Mouse (Mus musculus): ENCODE data around the gene Efhb. TPM values are rescaled to one million over a fixed set of nuclear protein-coding genes. Genes with fewer than 3 reads are reported as not detected.

Gene Efhb
- polyA plus RNA-seq, 1 experiment from 2014 or later = 0.94 TPM

- peaks cover 12% of the 10 kb centered on the region for H3K4me1 ChIP-seq (replicated peaks)
- ATAC-seq = no peak
These were observed 2.4 kb upstream of the Efhb start for GRCm38 (mm10) chr17:53465569-53465968.

GRCm38 (mm10) chr17:53463496-53463840 is 347 bp upstream of the Efhb start:
- Histone ChIP-seq H3K4me3 (replicated peaks) (peak overlapping the region; percentile 45), H3K4me2 (replicated peaks) (peak overlapping the region; percentile 64), H3K9ac (replicated peaks) (peak overlapping the region; percentile 51), H3K4me1 (replicated peaks) (peaks cover 12% of the 10 kb centered on the region), H3K27ac (no peak overlapping the region), H3K9me3 (no peaks in the 10 kb centered on the region), H3K36me3 (no peaks in the 10 kb centered on the region), H3K27me3 (no peaks in the 10 kb centered on the region)
- no peak; the same call in 1 of the 2 replicates for ATAC-seq
- 16% methylated on average over 8 of the region's 9 CpGs for WGBS

More at GRCm38 (mm10) chr17:53465569-53465968, 2.4 kb upstream of the Efhb start:
- H3K4me3 ChIP-seq (replicated peaks) = no peak overlapping the region
- 60% methylated on average over 4 of the region's 4 CpGs for WGBS
- no peak overlapping the region for H3K9ac ChIP-seq (replicated peaks)
- H3K4me2 ChIP-seq (replicated peaks) = no peak overlapping the region
- H3K27ac ChIP-seq = no peak overlapping the region
- no peaks in the 10 kb centered on the region for H3K9me3 ChIP-seq
- no peaks in the 10 kb centered on the region for H3K36me3 ChIP-seq
- H3K27me3 ChIP-seq = no peaks in the 10 kb centered on the region

DNA sequence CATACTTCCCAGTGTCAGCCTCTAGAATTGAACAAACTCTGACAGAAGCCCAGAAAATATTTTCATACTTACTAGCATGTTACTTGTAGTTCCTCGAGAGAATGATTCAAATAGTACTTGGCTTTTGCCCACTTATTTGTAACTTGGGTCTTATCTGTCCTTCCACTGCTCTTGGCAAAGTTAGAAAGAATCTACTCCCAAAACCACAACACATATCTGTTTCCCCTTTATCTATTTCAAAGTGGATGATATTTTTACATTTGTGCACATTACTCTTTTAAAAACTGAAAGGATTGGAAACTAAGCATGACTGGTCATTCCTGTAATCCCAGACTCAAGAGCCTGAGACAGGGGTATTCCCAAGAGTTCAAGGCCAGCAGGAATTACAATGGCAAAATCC is 6.4 kb downstream of the Efhb start:
- no peak overlapping the region for H3K4me3 ChIP-seq (replicated peaks)
- ATAC-seq = no peak
- H3K9ac ChIP-seq (replicated peaks) = no peak overlapping the region
- H3K4me2 ChIP-seq (replicated peaks) = no peak overlapping the region
- no peak overlapping the region for H3K27ac ChIP-seq
- H3K9me3 ChIP-seq = peaks cover 3% of the 10 kb centered on the region; the same call in 1 of the 2 replicates
- H3K4me1 ChIP-seq (replicated peaks) = no peaks in the 10 kb centered on the region
- WGBS = 98% methylated on average over 1 of the region's 1 CpGs
- H3K36me3 ChIP-seq = no peaks in the 10 kb centered on the region
- no peaks in the 10 kb centered on the region for H3K27me3 ChIP-seq

GRCm38 (mm10) chr17:53456152-53456551 is 7.0 kb downstream of the Efhb start:
- Histone ChIP-seq H3K36me3 (no peaks in the 10 kb centered on the region), H3K4me3 (replicated peaks) (no peak overlapping the region), H3K27ac (no peak overlapping the region), H3K9me3 (peaks cover 3% of the 10 kb centered on the region; the same call in 1 of the 2 replicates), H3K9ac (replicated peaks) (no peak overlapping the region), H3K4me2 (replicated peaks) (no peak overlapping the region), H3K27me3 (no peaks in the 10 kb centered on the region), H3K4me1 (replicated peaks) (no peaks in the 10 kb centered on the region)
- WGBS = 90% methylated on average over 2 of the region's 2 CpGs
- ATAC-seq = no peak

- Histone ChIP-seq H3K9me3 (no peaks in the 10 kb centered on the region), H3K4me1 (replicated peaks) (no peaks in the 10 kb centered on the region), H3K9ac (replicated peaks) (no peak overlapping the region), H3K27ac (no peak overlapping the region), H3K4me2 (replicated peaks) (no peak overlapping the region), H3K4me3 (replicated peaks) (no peak overlapping the region), H3K36me3 (no peaks in the 10 kb centered on the region), H3K27me3 (no peaks in the 10 kb centered on the region)
- WGBS = 49% methylated on average over 10 of the region's 10 CpGs
- no peak for ATAC-seq
These were observed 60.3 kb downstream of the Efhb start for GRCm38 (mm10) chr17:53402689-53403306.

DNA sequence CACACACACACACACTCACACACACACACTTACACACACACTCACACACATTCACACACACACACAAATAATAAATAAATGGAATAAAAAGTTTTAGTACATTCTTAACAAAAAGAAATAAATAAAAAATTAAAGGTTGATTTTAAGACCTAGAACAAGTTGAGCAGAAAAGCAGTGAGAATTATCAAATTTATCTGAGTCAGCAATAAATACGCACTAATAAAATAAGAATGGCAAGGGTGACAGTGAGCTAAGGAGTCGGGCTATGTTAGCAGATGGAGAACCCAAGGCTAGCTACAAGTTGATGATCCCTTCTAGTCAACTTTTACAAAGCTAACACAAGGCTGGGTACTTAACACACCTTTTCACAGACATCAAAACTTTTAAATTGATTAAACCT is 69.9 kb downstream of the Efhb start:
- no peak for ATAC-seq
- Histone ChIP-seq H3K9ac (replicated peaks) (no peak overlapping the region), H3K27me3 (no peaks in the 10 kb centered on the region), H3K4me1 (replicated peaks) (no peaks in the 10 kb centered on the region), H3K27ac (no peak overlapping the region), H3K4me2 (replicated peaks) (no peak overlapping the region), H3K36me3 (no peaks in the 10 kb centered on the region), H3K4me3 (replicated peaks) (no peak overlapping the region), H3K9me3 (no peaks in the 10 kb centered on the region)
- WGBS = 92% methylated on average over 2 of the region's 2 CpGs

DNA sequence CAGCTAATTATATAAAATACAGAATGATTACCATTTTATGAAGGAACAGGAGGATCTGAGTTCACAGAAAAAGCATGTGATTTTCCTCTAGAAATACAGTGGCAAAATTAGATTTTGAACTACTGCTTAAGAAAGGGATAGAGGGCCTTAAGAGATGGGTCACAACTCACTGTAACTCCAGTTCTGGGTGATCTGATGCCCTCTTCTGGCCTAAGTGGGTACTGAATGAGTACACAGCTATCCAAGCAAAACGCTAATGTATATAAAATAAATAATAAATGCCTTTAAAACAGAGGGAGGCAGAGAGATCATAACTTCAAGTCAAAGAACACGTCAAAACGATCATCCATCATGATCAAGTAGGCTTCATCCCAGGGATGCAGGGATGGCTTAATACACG is 73.6 kb downstream of the Efhb start:
- H3K4me1 ChIP-seq (replicated peaks) = no peaks in the 10 kb centered on the region
- H3K27ac ChIP-seq = no peak overlapping the region
- WGBS = 50% methylated on average over 4 of the region's 4 CpGs
- no peak overlapping the region for H3K4me3 ChIP-seq (replicated peaks)
- no peaks in the 10 kb centered on the region for H3K27me3 ChIP-seq
- ATAC-seq = peak; percentile 27; the same call in 1 of the 2 replicates
- no peaks in the 10 kb centered on the region for H3K9me3 ChIP-seq
- H3K4me2 ChIP-seq (replicated peaks) = no peak overlapping the region
- H3K36me3 ChIP-seq = no peaks in the 10 kb centered on the region
- no peak overlapping the region for H3K9ac ChIP-seq (replicated peaks)

DNA sequence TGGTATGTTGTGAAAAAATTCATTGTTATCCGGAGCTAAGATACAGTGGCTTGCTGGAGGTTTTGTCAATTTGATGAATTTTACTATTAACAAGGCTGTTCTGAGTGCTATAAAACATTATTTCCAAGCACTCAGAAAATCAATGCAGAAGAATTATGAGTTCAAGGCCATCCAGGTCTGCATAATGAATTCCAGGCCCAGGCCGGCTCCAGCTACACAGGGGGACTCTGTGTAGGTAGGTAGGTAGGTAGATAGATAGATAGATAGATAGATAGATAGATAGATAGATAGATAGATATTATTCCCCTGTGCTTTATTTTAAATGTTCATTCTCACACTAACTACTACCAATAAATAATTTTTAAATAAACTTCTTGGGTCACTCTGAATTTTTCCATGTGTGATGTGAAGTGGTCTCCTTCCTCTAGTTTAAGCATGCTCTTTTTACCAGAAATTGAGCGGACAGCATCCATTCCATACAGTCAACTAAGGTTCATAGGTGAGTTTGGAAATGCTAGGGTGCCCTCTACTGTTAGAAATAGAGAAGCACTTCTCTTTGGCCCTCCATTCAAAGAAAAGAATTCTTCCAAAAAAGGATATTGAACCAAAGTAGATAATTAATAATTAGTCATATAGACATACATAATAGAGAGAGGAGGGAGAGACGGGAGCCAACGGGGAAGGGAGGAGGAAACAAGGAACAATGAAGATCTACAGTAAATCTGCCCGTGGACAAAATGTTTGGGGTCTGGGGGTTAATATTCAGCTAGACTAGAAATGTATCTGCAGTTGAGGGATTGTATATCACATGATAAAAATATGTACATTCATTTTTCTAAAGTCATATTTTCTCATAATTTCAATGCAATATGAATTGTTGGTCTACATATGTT is 75.3 kb downstream of the Efhb start:
- Histone ChIP-seq H3K36me3 (no peaks in the 10 kb centered on the region), H3K27ac (no peak overlapping the region), H3K4me3 (replicated peaks) (no peak overlapping the region), H3K27me3 (no peaks in the 10 kb centered on the region), H3K4me1 (replicated peaks) (no peaks in the 10 kb centered on the region), H3K4me2 (replicated peaks) (no peak overlapping the region), H3K9ac (replicated peaks) (no peak overlapping the region), H3K9me3 (no peaks in the 10 kb centered on the region)
- peak; percentile 84; the same call in 1 of the 2 replicates for ATAC-seq
- 55% methylated on average over 6 of the region's 6 CpGs for WGBS

GRCm38 (mm10) chr17:53386863-53387262 is 76.3 kb downstream of the Efhb start:
- H3K9me3 ChIP-seq = no peaks in the 10 kb centered on the region
- H3K27ac ChIP-seq = no peak overlapping the region
- H3K36me3 ChIP-seq = no peaks in the 10 kb centered on the region
- H3K4me2 ChIP-seq (replicated peaks) = no peak overlapping the region
- ATAC-seq = no peak
- H3K4me1 ChIP-seq (replicated peaks) = no peaks in the 10 kb centered on the region
- no peak overlapping the region for H3K4me3 ChIP-seq (replicated peaks)
- no peak overlapping the region for H3K9ac ChIP-seq (replicated peaks)
- 74% methylated on average over 6 of the region's 6 CpGs for WGBS
- no peaks in the 10 kb centered on the region for H3K27me3 ChIP-seq

DNA sequence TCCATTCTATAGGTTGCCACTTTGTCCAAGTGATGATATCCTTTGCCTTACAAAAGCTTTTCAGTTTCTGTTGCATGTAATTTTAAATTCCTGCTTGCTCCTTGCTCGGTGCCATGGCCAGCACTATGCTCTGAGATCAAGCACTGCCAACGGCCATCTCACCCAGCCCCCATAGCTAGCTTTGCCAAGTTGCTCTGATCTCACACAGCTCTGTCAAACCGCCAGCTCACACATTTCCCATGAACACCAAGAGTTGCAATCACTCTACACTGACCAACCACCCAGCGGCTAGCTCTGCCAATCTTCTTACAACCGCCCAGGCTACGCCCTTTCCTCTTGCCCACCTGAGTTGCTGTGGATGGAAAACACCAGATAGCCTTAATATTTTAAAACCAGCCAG is 99.0 kb downstream of the Efhb start:
- no peak for ATAC-seq

More for the DNA sequence above, 99.0 kb downstream of the Efhb start:
- Histone ChIP-seq H3K9ac (replicated peaks) (no peak overlapping the region), H3K4me3 (replicated peaks) (no peak overlapping the region), H3K9me3 (0 out of 2 replicates have a peak, but pooled peaks cover 6% of the 10 kb centered on the region), H3K27me3 (no peaks in the 10 kb centered on the region), H3K27ac (no peak overlapping the region), H3K4me2 (replicated peaks) (no peak overlapping the region), H3K4me1 (replicated peaks) (no peaks in the 10 kb centered on the region), H3K36me3 (no peaks in the 10 kb centered on the region)
- 90% methylated on average over 6 of the region's 6 CpGs for WGBS

Measured in midbrain, embryonic 13.5 days (tissue).